Mouse (Mus musculus) embryonic facial prominence, embryonic 15.5 days (tissue): ENCODE measurements around the gene Dmac2. TPM values are rescaled to one million over a fixed set of nuclear protein-coding genes. Genes with fewer than 3 reads are reported as not detected.

Source experiments
- ATAC-seq: fragments of 200-750 bp; cut with Nextera tagmentation; 2 replicates; pipeline ENCODE4 v1.8.0; 2017; ENCODE audit warnings: low read depth, moderate TSS enrichment; ENCODE audit not compliant: insufficient number of reproducible peaks, low FRiP score, low TSS enrichment
- H3K27ac ChIP-seq: fragments of 300-500 bp; sonication (generic); replicated peaks from 2 replicates; pipeline ENCODE4 v1.5.1; 2015; ENCODE audit warnings: mild to moderate bottlenecking, inconsistent platforms
- H3K27me3 ChIP-seq: fragments of 300-500 bp; sonication (generic); 2 replicates; pipeline ENCODE4 v1.6.1; 2015; ENCODE audit warnings: inconsistent platforms
- H3K36me3 ChIP-seq: fragments of 300-500 bp; sonication (generic); 2 replicates; pipeline ENCODE4 v1.6.1; 2015; ENCODE audit warnings: mild to moderate bottlenecking, inconsistent platforms
- H3K4me1 ChIP-seq: fragments of 300-500 bp; sonication (generic); 2 replicates; pipeline ENCODE4 v1.6.1; 2015; ENCODE audit warnings: inconsistent platforms
- H3K4me2 ChIP-seq: fragments of 300-500 bp; sonication (generic); replicated peaks from 2 replicates; pipeline ENCODE4 v1.6.1; 2015; ENCODE audit warnings: mild to moderate bottlenecking, inconsistent platforms
- H3K4me3 ChIP-seq: fragments of 300-500 bp; sonication (generic); replicated peaks from 2 replicates; pipeline ENCODE4 v1.5.1; 2015; ENCODE audit warnings: mild to moderate bottlenecking, inconsistent platforms
- H3K9ac ChIP-seq: fragments of 300-500 bp; sonication (generic); 2 replicates; pipeline ENCODE4 v1.6.1; 2015; ENCODE audit warnings: inconsistent platforms
- H3K9me3 ChIP-seq: fragments of 300-500 bp; sonication (generic); replicated peaks from 2 replicates; pipeline ENCODE4 v1.6.1; 2016; ENCODE audit warnings: inconsistent platforms
- WGBS: fragments of 180-500 bp; shearing (Covaris S2); methylation state at CpG from one replicate; pipeline ENCODE4 v1.1.7; 2015; 5-methylcytosine and 5-hydroxymethylcytosine counted together
- polyA plus RNA-seq: library from polyadenylated mRNA; unstranded; fragments of >200 nt; fragmentation: Nextera tagmentation; extraction: Ambion mirVana; gene quantifications from 2 replicates; pipeline ENCODE4 v1.2.1, GENCODE M21; 2015

The Dmac2 gene
- polyA plus RNA-seq, 1 experiment from 2014 or later, result 33.8 TPM

DNA sequence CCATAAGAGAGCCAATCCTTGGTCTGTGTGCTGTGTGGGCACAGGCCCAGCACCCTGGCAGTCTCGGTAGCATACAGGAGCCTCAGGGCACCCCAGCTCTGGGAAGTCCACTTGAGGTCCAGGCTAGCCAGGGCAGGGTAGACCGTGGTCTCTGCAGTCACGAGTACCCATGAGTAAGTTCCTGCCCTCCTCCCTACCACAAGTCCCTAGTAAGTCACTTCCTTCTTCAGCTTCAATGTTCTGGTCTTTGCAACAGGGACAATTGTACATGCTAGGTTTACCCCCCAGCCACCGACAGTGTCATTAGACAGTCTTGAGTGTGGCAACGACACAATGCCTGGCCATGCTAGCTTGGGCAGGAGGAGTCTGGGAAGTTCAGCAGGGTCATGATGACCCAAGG lies 13.5 kb downstream of the Dmac2 start:
- 82% methylated on average over 5 of the region's 5 CpGs for WGBS
- Histone ChIP-seq H3K4me3 (no peak overlapping the region), H3K4me1 (peaks cover 15% of the 10 kb centered on the region), H3K9ac (no peak overlapping the region), H3K27ac (no peak overlapping the region), H3K27me3 (no peaks in the 10 kb centered on the region), H3K4me2 (no peak overlapping the region), H3K9me3 (no peaks in the 10 kb centered on the region), H3K36me3 (peaks cover 44% of the 10 kb centered on the region)
- no peak for ATAC-seq

GRCm38 (mm10) chr7:25636373-25636772 lies 17.2 kb downstream of the Dmac2 start:
- ATAC-seq, result no peak
- WGBS, result 63% methylated on average over 3 of the region's 3 CpGs
- Histone ChIP-seq H3K27me3 (no peaks in the 10 kb centered on the region), H3K4me1 (no peaks in the 10 kb centered on the region), H3K4me3 (no peak overlapping the region), H3K36me3 (peaks cover 44% of the 10 kb centered on the region), H3K27ac (no peak overlapping the region), H3K4me2 (no peak overlapping the region), H3K9me3 (no peaks in the 10 kb centered on the region), H3K9ac (no peak overlapping the region)

DNA sequence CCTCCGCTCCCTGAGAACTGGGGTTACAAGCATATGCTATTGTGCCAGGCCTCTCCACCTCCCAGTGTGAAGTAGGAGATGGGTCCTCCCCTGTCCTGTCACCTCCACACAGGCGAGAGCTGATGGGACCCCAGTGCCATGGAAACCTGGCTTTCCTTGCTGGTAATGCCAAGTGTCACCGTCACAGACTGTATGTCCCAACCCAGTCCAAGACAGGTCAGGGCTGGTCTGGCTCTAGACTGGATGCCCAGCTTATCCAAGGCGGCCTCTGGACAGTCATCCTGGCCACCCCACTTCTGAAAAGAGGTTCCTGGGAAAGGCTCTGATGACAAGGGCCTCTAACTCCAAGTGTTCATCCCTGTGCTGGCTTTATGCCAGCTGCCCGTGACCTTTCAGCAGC lies 17.9 kb downstream of the Dmac2 start:
- Histone ChIP-seq H3K9ac (no peak overlapping the region), H3K36me3 (peaks cover 41% of the 10 kb centered on the region), H3K4me3 (no peak overlapping the region), H3K4me2 (no peak overlapping the region), H3K9me3 (no peaks in the 10 kb centered on the region), H3K27ac (no peak overlapping the region), H3K4me1 (no peaks in the 10 kb centered on the region), H3K27me3 (no peaks in the 10 kb centered on the region)
- 91% methylated on average over 5 of the region's 5 CpGs for WGBS
- no peak for ATAC-seq

DNA sequence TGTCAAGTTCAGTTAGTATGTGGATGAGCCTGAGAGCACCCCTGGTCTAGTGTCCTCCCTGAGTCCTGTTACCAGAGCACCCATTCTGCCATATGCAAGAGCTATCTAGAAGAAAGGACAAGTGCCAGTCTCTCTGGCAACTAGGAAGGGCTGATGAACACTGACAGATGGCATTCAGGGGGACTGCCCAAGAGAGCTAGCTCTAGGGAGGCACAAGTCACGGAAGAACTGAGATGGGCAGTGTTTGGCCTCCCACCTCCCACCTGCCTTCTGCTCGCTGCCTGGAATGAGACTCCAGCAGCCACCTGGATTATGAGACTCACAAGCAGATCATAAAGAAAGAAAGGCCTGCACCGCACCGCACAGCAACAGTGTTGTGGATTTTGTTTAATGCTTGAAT lies 20.5 kb downstream of the Dmac2 start:
- no peak for ATAC-seq
- H3K9me3 ChIP-seq, result no peaks in the 10 kb centered on the region
- no peaks in the 10 kb centered on the region for H3K4me1 ChIP-seq
- peaks cover 27% of the 10 kb centered on the region for H3K36me3 ChIP-seq
- H3K27ac ChIP-seq, result no peak overlapping the region
- H3K27me3 ChIP-seq, result no peaks in the 10 kb centered on the region
- no peak overlapping the region for H3K9ac ChIP-seq
- WGBS, result 94% methylated on average over 4 of the region's 4 CpGs
- H3K4me2 ChIP-seq, result no peak overlapping the region
- no peak overlapping the region for H3K4me3 ChIP-seq

GRCm38 (mm10) chr7:25644136-25644535 lies 24.9 kb downstream of the Dmac2 start:
- Histone ChIP-seq H3K36me3 (peaks cover 9% of the 10 kb centered on the region; the same call in 1 of the 2 replicates), H3K4me3 (no peak overlapping the region), H3K27ac (no peak overlapping the region), H3K9me3 (no peaks in the 10 kb centered on the region), H3K4me1 (0 out of 2 replicates have a peak, but pooled peaks cover under 1% of the 10 kb centered on the region), H3K27me3 (no peaks in the 10 kb centered on the region), H3K4me2 (no peak overlapping the region), H3K9ac (no peak overlapping the region)
- WGBS, result 72% methylated on average over 10 of the region's 10 CpGs
- no peak for ATAC-seq

DNA sequence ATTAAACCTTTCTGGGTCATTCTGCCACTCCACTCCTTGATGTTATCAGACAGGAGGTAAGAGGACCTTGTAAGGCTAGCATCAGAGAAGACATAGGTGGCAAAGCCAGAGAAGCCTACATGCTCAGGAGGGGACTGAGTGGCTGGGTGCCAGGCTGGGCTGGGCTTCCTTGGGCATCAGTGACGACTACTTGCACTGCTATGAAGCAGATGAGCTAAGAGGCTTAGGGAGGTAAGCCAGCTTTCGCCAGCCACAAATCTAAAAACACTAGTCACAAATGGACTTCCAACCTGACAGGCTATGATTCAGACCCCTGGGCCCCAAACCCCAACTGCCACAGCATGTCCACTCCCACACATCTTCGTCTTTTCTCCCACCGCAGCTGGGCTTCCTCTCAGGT lies 25.4 kb downstream of the Dmac2 start:
- ATAC-seq, result no peak
- Histone ChIP-seq H3K4me1 (0 out of 2 replicates have a peak, but pooled peaks cover 6% of the 10 kb centered on the region), H3K27me3 (no peaks in the 10 kb centered on the region), H3K4me2 (no peak overlapping the region), H3K36me3 (0 out of 2 replicates have a peak, but pooled peaks cover 5% of the 10 kb centered on the region), H3K9ac (no peak overlapping the region), H3K4me3 (no peak overlapping the region), H3K27ac (no peak overlapping the region), H3K9me3 (no peaks in the 10 kb centered on the region)
- whole genome bisulfite sequencing, result 70% methylated on average over 4 of the region's 4 CpGs

- no peak overlapping the region for H3K4me2 ChIP-seq
- 0 out of 2 replicates have a peak, but pooled peaks cover 6% of the 10 kb centered on the region for H3K36me3 ChIP-seq
- no peak for ATAC-seq
- H3K4me3 ChIP-seq, result no peak overlapping the region
- H3K9me3 ChIP-seq, result no peaks in the 10 kb centered on the region
- 0 out of 2 replicates have a peak, but pooled peaks cover 6% of the 10 kb centered on the region for H3K4me1 ChIP-seq
- no peaks in the 10 kb centered on the region for H3K27me3 ChIP-seq
- H3K27ac ChIP-seq, result no peak overlapping the region
- no peak overlapping the region for H3K9ac ChIP-seq
- WGBS, result 46% methylated on average over 14 of the region's 14 CpGs
Measured at GRCm38 (mm10) chr7:25645074-25645473, 25.9 kb downstream of the Dmac2 start.

DNA sequence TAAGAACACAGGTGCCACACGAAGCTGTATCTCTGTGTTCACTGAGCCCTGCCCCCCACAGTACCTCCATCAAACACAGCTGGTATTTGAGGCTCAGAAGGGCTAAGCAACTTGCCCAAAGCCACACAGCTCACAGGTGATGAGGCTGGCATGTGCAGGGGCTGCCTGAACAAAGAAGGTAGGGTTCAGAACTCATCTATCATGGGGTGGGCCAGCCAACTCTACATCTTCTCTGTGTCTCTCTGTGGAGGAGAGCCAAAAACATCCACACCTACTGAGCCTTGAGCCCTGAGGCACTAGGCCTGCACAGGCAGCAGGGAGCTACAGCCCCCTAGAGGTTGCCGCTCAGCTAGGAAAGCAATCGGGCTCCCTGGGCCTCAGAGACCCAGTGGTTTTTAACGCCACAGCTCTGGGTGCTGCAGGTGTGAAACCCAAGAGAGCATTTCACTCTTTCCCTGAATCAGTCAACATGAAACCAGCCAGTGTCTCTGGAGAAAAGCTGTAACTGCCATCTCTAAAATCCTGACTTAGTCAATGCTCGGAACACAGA lies 28.4 kb downstream of the Dmac2 start:
- no peak for ATAC-seq
- 41% methylated on average over 5 of the region's 5 CpGs for WGBS
- H3K4me1 ChIP-seq, result 0 out of 2 replicates have a peak, but pooled peaks cover 6% of the 10 kb centered on the region

DNA sequence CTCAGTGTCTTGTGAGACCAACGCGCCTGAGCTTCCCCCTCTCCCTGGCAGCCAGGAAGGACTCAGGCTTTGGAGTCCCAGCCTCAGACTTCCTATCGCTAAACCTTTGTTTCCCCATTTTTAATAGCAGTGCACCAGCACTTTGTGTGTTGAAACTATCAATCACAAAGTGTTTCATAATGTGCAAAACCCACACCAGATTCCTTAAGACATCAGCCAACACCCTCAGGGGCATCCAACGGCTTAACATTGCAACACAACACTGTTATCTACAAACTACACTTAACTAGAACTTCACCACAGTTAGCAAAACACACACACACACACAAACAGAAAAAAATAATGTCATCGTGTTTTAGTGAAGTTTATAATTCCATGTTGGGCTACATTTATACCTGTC lies 30.6 kb downstream of the Dmac2 start:
- 53% methylated on average over 5 of the region's 5 CpGs for WGBS
- ATAC-seq, result no peak
- H3K9ac ChIP-seq, result no peak overlapping the region
- H3K4me2 ChIP-seq, result no peak overlapping the region
- H3K4me1 ChIP-seq, result 0 out of 2 replicates have a peak, but pooled peaks cover 6% of the 10 kb centered on the region
- no peaks in the 10 kb centered on the region for H3K9me3 ChIP-seq
- no peaks in the 10 kb centered on the region for H3K27me3 ChIP-seq
- H3K27ac ChIP-seq, result no peak overlapping the region
- H3K36me3 ChIP-seq, result 0 out of 2 replicates have a peak, but pooled peaks cover 2% of the 10 kb centered on the region
- H3K4me3 ChIP-seq, result no peak overlapping the region

More for the DNA sequence above, 28.4 kb downstream of the Dmac2 start:
- Histone ChIP-seq H3K9me3 (no peaks in the 10 kb centered on the region), H3K27ac (no peak overlapping the region), H3K36me3 (0 out of 2 replicates have a peak, but pooled peaks cover 2% of the 10 kb centered on the region), H3K27me3 (no peaks in the 10 kb centered on the region), H3K4me3 (no peak overlapping the region), H3K4me2 (no peak overlapping the region), H3K9ac (no peak overlapping the region)

- Histone ChIP-seq H3K9me3 (no peaks in the 10 kb centered on the region), H3K4me1 (0 out of 2 replicates have a peak, but pooled peaks cover 6% of the 10 kb centered on the region), H3K4me2 (no peak overlapping the region), H3K4me3 (no peak overlapping the region), H3K27ac (no peak overlapping the region), H3K27me3 (no peaks in the 10 kb centered on the region), H3K9ac (no peak overlapping the region), H3K36me3 (0 out of 2 replicates have a peak, but pooled peaks cover 2% of the 10 kb centered on the region)
- WGBS, result 84% methylated on average over 8 of the region's 8 CpGs
- ATAC-seq, result no peak
Measured at GRCm38 (mm10) chr7:25651281-25651680, 32.1 kb downstream of the Dmac2 start.

GRCm38 (mm10) chr7:25652244-25652759 lies 33.1 kb downstream of the Dmac2 start:
- Histone ChIP-seq H3K27ac (no peak overlapping the region), H3K4me2 (no peak overlapping the region), H3K27me3 (no peaks in the 10 kb centered on the region), H3K36me3 (0 out of 2 replicates have a peak, but pooled peaks cover 2% of the 10 kb centered on the region), H3K4me1 (peaks cover 15% of the 10 kb centered on the region; the same call in 1 of the 2 replicates), H3K4me3 (no peak overlapping the region), H3K9ac (no peak overlapping the region), H3K9me3 (no peaks in the 10 kb centered on the region)
- ATAC-seq, result no peak
- 87% methylated on average over 12 of the region's 12 CpGs for WGBS
